Mouse (Mus musculus) thymus, adult 2 months (tissue): ENCODE results near the gene Lnpk. TPM values are rescaled to one million over a fixed set of nuclear protein-coding genes. Genes with fewer than 3 reads are reported as not detected.

ENCODE experiments used
- DNase-seq: peaks from one replicate; pipeline ENCODE4 v3.0.0; 2021
- H3K27ac ChIP-seq: fragments of 200-500 bp; 2 replicates; pipeline ENCODE4 v1.5.1; 2012; ENCODE audit warnings: low read length, control low read depth; ENCODE audit not compliant: control insufficient read depth, insufficient read depth
- H3K27me3 ChIP-seq: fragments of 200-500 bp; 2 replicates; pipeline ENCODE4 v1.6.1; 2012; ENCODE audit warnings: mild to moderate bottlenecking, low read length, moderate library complexity, mixed read lengths; ENCODE audit not compliant: control insufficient read depth, insufficient read depth
- H3K36me3 ChIP-seq: fragments of 200-500 bp; 2 replicates; pipeline ENCODE4 v1.6.1; 2012; ENCODE audit warnings: mild to moderate bottlenecking, low read length, moderate library complexity; ENCODE audit not compliant: control insufficient read depth, insufficient read depth
- H3K4me1 ChIP-seq: fragments of 200-500 bp; replicated peaks from 2 replicates; pipeline ENCODE4 v1.6.1; 2012; ENCODE audit warnings: low read length; ENCODE audit not compliant: control insufficient read depth, insufficient read depth
- H3K4me3 ChIP-seq: fragments of 200-500 bp; 2 replicates; pipeline ENCODE4 v1.5.1; 2012; ENCODE audit warnings: mild to moderate bottlenecking, low read length, control low read depth, moderate library complexity; ENCODE audit not compliant: control insufficient read depth, insufficient read depth
- CTCF ChIP-seq: fragments of 200-500 bp; IDR thresholded peaks from 2 replicates; pipeline ENCODE4 v1.5.1; 2012; ENCODE audit warnings: mild to moderate bottlenecking, control low read depth, low read length, moderate library complexity, borderline replicate concordance; ENCODE audit not compliant: control insufficient read depth, poor library complexity, insufficient read depth; ENCODE audit errors: extremely low read depth
- POLR2A ChIP-seq: fragments of 200-500 bp; IDR thresholded peaks from 2 replicates; pipeline ENCODE4 v1.6.1; 2012; ENCODE audit warnings: mild to moderate bottlenecking, low read length, control low read depth, moderate library complexity; ENCODE audit not compliant: control insufficient read depth, poor library complexity, insufficient read depth; ENCODE audit errors: extremely low read depth
- WGBS: fragments of 180-500 bp; shearing (Covaris S2); methylation state at CpG from one replicate; pipeline ENCODE4 v1.1.7; 2018; 5-methylcytosine and 5-hydroxymethylcytosine counted together
- polyA plus RNA-seq: library from polyadenylated mRNA; depleted of rRNA; stranded (reverse); fragments of >200 nt; gene quantifications from 2 replicates; pipeline ENCODE4 v1.2.3, GENCODE M21; 2012

Gene Lnpk
- polyA plus RNA-seq, 1 experiment = 9.4 TPM

DNA sequence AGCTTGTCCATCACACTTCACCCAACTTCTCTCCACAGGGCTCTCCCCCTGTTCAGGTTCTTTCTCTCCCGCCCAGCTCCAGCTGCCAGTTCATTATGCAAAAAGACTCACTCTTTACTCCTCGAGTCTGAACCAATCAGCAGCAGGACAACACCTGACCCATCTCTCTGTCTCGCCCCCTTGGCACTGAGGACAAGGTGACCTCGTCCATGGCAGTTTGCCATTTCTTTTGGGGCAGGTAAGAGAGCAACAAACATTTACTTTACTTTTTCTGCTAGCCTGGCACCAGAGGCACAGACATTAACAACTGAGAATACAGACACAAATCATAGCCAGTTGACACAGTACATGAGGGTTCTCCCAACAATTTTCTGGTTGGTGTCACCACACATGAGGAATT lies 8.8 kb downstream of the Lnpk start:
- H3K27ac ChIP-seq = no peak overlapping the region
- H3K4me3 ChIP-seq = no peak overlapping the region
- no peaks in the 10 kb centered on the region; the same call in 1 of the 2 replicates for H3K36me3 ChIP-seq
- TF ChIP-seq CTCF (no peak), POLR2A (no peak)
- DNase-seq = no peak
- no peaks in the 10 kb centered on the region for H3K4me1 ChIP-seq
- H3K27me3 ChIP-seq = no peaks in the 10 kb centered on the region
- WGBS = 93% methylated on average over 4 of the region's 4 CpGs

DNA sequence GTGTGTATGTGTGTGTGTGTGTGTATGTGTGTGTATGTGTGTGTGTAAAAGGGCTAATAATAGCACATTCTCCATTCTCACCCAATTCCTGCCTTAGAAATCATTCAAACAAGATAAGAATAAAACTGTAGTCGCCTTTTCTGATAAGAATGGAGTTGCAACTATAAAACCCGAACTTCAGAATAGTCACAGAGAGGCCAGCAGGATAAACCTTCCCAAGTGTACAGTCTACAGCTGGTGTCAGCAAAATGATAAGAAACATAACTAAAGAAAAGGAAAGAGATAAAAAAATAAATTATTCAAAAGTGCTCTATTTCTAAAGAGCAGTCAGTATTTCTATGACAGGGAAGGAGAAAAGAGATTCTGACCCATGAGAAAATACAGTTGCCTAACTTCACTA lies 19.4 kb downstream of the Lnpk start:
- whole genome bisulfite sequencing = 93% methylated on average over 2 of the region's 2 CpGs
- Histone ChIP-seq H3K4me3 (no peak overlapping the region), H3K4me1 (no peaks in the 10 kb centered on the region), H3K27me3 (no peaks in the 10 kb centered on the region), H3K27ac (no peak overlapping the region), H3K36me3 (no peaks in the 10 kb centered on the region)
- TF ChIP-seq CTCF (no peak), POLR2A (no peak)
- DNase-seq = no peak

DNA sequence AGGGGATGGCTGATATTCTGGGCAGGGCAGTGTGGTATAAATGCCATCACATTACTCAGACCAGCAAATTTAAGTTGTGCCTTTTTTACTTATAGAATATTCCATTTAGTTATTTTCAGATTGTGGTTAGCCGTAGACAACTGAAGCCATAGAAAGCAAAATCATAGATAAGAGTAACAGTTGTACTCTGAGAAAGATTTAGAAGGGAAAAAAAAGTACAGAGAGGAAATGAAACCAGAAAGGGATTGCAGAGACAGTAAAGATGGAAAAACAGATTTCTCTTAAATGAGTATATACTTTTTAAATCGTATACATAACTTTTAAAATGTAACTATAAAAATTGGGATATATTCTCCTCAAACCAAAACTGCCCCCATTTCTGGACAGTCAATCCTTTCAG lies 20.1 kb downstream of the Lnpk start:
- Histone ChIP-seq H3K36me3 (no peaks in the 10 kb centered on the region), H3K27me3 (no peaks in the 10 kb centered on the region), H3K27ac (no peak overlapping the region), H3K4me1 (no peaks in the 10 kb centered on the region), H3K4me3 (no peak overlapping the region)
- TF ChIP-seq POLR2A (no peak), CTCF (no peak)
- no peak for DNase-seq
- WGBS = 89% methylated on average over 2 of the region's 2 CpGs

DNA sequence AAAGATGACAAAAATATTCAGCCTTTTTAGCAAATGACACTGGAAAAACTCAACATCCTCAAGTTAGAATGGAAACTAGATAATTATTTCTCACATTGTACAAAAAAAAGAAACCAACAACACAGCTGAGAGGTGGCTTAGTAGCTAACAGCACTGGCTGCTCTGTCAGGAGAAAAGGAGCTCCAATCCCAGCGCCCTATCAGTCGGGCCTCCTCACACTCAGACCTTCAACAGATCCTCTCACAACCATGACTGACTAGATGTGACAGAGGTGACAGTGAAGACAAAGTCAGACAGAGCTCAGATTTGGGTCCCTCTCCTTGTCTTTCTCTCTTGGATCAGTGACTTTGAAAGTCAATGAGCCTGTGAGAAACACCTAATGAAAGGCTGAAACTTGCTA lies 21.8 kb downstream of the Lnpk start:
- Histone ChIP-seq H3K4me3 (no peak overlapping the region), H3K27ac (no peak overlapping the region), H3K36me3 (peaks cover 5% of the 10 kb centered on the region; the same call in 1 of the 2 replicates), H3K4me1 (no peaks in the 10 kb centered on the region), H3K27me3 (no peaks in the 10 kb centered on the region)
- no peak for TF ChIP-seq CTCF
- no peak for TF ChIP-seq POLR2A
- no peak for DNase-seq
- WGBS = 95% methylated on average over 2 of the region's 2 CpGs

DNA sequence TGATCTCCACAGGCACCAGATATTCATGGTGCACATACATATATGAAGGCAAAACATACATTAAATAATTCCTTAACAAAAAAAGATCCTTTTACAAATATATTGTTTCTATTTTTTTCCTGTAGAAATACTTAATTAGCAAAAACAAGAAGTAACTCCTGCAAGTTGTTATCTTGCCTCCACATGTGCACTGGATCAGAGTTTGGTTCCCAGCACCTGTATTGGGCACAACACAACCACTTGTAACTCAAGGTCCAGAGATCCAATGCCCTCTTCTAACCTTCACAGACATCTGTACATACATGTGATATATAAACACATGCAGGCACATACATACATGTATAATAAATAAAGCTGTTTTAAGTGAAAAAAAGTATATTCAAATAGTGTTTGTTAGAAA lies 27.3 kb downstream of the Lnpk start:
- DNase-seq = no peak
- no peak overlapping the region for H3K4me3 ChIP-seq
- TF ChIP-seq CTCF (no peak), POLR2A (no peak)
- H3K27me3 ChIP-seq = no peaks in the 10 kb centered on the region
- H3K36me3 ChIP-seq = peaks cover 5% of the 10 kb centered on the region; the same call in 1 of the 2 replicates
- no peaks in the 10 kb centered on the region for H3K4me1 ChIP-seq
- H3K27ac ChIP-seq = no peak overlapping the region

DNA sequence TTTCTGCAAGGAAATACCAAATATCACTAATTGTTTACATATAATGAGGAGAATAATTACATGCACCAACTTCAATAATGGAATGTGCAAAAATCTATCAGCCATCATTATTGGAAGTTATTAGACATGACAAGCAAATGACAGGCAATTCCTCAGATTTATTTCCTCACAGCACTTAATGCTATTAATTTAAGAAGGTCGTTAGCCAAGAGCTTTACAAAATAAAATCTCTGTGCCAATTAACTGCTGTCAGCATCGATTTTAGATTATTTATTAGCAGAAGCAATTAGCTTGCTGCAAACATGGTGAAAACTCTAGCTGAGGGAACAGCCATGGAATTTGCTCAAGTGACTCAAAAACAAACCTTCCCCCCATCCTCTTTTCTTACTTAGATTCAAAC lies 30.9 kb downstream of the Lnpk start:
- H3K4me1 ChIP-seq = no peaks in the 10 kb centered on the region
- no peak overlapping the region for H3K4me3 ChIP-seq
- no peak for DNase-seq
- H3K27ac ChIP-seq = no peak overlapping the region
- 93% methylated on average over 2 of the region's 2 CpGs for WGBS
- TF ChIP-seq POLR2A = no peak
- TF ChIP-seq CTCF = no peak
- no peaks in the 10 kb centered on the region for H3K27me3 ChIP-seq
- peaks cover 2% of the 10 kb centered on the region; the same call in 1 of the 2 replicates for H3K36me3 ChIP-seq

DNA sequence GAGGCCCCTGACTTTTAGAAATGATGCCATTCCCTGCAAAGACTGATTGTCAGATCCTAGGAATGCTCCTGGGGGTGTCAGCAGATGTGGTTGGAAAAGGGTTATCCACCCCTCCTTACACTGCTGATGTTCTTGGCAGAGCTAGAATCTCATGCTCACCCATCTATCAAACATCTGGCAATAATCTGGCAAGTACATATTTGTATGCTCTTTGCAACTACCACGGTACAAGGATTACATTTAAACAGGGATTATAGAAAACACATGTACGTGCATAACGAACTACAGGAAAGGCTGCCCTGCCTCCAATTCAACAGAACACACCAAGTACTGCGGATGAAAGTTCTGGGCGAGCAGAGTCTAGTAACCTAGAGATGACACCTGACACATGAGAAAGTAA lies 70.9 kb downstream of the Lnpk start:
- Histone ChIP-seq H3K36me3 (no peaks in the 10 kb centered on the region), H3K4me1 (no peaks in the 10 kb centered on the region), H3K27me3 (no peaks in the 10 kb centered on the region), H3K4me3 (no peak overlapping the region), H3K27ac (no peak overlapping the region)
- TF ChIP-seq CTCF (no peak), POLR2A (no peak)
- DNase-seq = no peak
- WGBS = 91% methylated on average over 5 of the region's 5 CpGs
